Mouse (Mus musculus) common myeloid progenitor, adult 5-6 weeks (primary cell): ENCODE data around the gene Ier2. TPM values are rescaled to one million over a fixed set of nuclear protein-coding genes. Genes with fewer than 3 reads are reported as not detected.
A peak's percentile ranks its signal among the peaks of the same experiment; 100 is the strongest.

ENCODE experiments used
- ATAC-seq: replicated peaks from 2 replicates; pipeline ENCODE4 v1.8.0; 2016; ENCODE audit warnings: low read depth, mild to moderate bottlenecking, moderate TSS enrichment, inconsistent platforms; ENCODE audit not compliant: poor library complexity, severe bottlenecking
- total RNA-seq: library from RNA; stranded (forward); fragments of 200-1000, 187-1606 nt; gene quantifications from 2 replicates; pipeline ENCODE4 v1.2.3, GENCODE M21; 2017

Gene Ier2
- 73.6 and 80.7 TPM in 2 replicates for total RNA-seq

DNA sequence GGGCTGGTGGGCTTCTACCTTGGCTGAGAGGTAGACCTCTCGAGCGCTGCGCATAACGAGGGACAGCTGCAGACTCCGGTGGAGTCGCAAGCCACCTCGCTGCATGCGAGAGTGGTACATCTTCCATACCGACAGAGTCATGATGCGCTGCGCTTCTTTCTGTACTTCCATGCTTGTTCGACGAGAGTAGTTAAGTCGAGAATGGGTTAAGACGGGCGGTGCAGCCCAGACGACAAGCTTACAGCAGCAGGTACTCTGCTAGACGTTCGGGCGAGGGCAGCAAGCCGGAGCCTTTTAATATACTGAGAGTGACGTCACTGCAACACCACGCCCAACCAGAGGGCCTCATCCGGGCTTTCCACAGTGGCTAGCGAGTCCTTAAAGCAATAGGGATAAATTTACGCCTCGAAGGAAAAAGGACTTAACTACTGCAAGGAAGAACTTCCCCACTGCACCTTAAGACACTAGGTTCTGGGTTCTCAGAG is at the start of gene Ier2:
Gene Ier2, minus strand, starts transcription at position 272 of the 485 bp plus-strand sequence.
- ATAC-seq = peak; percentile 36

DNA sequence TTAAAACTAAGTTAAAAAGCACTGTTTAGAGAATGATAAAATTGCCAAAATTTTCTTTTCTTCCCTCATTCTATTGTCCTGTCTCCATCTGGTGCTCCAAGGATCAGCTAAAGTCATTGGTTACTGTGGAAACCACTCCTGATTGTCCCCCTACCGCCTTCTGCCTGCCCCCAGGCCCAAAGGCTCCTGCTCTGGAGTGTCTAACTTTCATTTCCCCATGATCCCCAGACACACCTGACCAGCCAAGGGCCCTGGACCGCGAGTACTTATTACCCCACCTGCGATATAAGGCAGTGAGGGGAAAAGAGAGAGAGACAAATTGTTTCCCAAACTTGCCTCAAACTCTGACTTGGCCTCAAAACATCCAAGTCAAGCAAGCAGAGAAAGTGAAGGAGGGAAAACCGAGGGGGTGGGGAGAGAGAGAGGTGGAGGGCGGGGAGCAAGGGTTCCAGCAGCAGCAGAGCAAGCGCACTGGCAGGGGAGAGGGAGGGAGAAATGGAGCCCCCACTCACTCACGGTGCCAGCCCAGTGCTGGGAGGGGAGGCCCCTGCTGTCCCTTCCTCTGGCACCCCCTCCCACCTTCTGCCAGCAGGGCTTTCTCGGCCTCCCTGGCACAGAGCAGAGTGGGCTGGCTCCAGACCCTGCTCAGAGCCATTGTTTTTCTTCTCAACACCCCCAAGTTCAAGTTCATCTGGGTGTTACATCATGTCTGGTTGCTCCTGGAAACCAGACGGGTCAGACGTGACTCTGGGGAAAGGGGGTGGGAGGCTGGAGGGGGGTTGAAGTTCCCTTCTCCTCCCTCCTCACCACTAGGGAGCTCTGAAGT is 49.5 kb upstream of the Ier2 start:
- ATAC-seq = no peak

DNA sequence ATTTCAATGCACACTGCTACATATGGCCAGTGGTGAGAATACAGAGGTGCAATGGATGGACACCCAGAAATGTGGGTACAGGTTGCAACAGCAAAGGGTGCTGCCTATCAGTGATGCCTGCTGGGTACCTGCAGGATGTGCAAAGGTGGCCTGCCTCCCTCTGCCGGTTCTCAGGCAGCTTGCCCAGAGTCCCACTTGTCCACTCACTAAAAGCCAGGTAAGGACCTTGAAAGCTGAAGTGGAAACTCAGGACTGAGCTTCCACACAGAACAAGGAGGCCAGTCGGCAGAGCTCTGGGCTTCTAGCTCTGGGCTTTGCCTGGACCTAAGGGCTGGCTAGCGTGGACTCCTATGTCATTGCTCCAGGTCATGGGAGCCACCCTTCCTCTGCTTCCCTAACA is 48.7 kb upstream of the Ier2 start:
- no peak for ATAC-seq

DNA sequence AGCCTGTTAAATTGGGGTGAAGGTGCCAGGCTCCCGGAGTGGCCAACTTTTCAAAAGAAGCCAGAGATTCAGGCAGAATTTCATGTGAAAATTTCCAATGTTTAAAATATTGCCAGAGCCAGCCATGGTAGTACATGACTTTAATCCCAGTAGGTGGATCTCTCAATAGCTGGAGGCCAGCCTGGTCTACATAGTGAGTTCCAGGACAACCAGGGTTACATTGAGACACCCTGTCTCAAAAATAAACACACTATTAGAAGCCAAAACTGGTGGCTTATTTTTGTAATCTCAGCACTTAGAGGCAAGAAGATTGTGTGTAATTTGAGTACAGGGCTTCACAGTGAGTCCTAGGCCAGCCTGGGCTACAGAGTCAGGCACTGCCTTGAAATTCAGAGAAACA is 47.3 kb upstream of the Ier2 start:
- ATAC-seq = no peak

DNA sequence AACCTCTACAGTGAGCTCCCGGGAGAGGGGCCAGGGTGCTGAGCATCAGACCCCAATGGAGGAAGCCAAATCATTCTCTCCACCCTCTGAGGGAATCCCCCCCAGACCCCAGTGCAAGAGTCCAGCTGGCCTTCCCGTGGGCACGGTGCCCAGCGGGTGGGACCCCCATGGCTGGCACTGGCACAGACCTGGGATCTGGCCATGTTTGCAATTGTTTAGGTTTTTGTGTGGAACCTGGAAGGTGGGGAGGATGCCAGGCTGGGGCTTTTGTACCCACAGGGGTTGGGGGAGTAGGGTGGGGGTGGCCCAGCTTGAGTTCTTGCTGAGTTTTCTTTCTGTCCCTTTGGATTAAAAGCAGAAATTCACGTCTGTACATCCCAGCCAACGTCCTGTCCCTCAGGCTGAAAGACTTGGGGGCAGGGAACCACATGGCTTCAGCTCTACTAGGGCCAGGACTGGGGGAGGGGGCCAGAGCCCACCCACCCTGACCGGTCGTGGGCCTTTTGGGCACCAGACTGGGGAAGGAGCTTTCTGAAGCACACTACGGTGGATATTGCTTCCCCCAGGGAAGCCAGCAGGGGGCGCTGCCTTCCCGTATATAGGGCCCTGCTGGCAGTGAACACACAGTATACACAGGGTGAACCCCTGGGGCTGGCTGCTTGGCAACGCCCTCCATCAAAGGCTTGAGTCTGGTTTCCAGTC is 46.3 kb upstream of the Ier2 start:
- peak; percentile 59 for ATAC-seq

DNA sequence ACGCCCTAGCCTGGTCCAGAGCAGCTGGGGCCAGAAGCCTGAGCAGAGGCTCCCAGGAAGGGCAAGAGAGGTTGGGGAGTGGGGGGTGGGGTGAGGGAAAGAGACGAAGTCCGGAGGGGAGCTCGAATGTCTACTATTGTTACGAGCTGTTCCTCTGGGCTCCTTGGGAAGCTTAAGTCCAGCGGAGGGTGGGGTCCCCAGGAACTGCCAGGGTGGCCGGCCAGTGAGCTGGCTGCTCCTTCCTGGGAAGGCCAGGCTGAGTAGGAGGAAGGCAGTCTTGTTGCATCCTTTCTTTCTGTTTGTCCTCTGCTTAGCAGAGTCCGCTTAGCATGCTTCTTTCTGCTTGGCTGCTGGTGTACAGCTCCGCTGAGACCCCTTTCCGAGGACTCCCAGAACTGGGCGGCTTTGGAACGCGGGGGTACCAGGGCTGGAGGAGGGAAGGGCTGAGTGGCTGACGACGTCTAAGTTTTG is 45.5 kb upstream of the Ier2 start:
- no peak for ATAC-seq

DNA sequence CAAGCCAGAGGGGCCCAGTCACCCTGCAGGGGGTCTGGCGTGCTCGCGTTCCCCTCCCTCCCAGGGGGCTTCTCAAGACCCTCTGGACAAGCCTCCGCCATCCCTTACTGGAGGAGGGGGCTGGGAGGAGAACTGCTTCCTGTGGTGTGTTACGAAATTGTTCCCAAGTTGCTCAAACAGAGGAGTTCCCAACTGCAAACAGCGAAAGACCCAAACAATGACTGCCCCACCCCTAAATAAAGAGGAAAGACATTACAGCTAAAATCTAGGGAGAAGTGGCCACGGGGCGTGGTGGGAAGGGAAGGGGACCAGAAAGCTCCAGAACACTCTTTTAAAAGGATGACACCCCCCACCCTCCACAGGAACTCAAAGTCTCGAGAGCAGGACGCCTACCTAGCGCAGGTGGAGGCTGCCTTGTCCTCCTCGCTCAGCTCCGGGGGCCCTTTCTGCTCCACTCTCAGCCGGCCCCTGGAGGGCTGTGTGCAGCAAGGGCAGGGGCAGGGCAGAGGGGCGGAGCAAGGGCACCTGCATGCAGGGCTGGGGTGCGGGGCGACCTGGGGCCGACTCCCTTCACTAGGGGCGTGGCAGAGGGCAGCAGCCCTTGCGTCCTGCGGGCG is 44.7 kb upstream of the Ier2 start:
- ATAC-seq = peak; percentile 10; the same call in 1 of the 2 replicates

DNA sequence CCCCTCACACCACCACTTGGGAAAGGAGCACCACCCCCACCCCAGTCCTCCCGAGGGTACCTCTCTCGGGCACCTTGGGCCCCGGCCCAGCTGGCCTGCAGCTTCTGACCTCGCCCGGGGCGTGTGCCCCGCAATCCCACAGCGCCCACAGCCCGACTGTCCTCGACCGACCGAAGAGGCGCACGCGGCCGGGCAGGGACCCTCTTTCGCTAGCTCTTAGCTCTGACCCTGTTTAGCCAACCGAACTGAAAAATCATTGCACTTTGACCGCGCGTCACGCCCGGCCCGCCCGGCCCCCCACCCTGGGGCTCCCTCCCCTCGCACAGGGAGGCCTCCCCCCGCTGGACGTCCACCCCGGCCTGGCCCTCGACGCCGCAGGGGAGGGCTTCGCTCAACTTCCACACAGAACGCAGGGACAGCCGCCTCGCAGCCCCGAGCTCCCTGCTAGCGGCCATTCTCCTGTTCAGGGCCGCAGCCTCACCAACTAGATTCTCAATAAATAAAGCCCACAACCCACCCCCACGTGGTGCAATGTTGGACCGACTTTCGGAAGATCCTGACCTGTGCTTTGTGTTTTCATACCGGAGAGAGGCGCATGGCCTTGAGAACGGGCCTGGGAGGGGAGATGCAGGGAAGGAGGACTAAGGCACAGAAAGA is 44.1 kb upstream of the Ier2 start:
- ATAC-seq = no peak

DNA sequence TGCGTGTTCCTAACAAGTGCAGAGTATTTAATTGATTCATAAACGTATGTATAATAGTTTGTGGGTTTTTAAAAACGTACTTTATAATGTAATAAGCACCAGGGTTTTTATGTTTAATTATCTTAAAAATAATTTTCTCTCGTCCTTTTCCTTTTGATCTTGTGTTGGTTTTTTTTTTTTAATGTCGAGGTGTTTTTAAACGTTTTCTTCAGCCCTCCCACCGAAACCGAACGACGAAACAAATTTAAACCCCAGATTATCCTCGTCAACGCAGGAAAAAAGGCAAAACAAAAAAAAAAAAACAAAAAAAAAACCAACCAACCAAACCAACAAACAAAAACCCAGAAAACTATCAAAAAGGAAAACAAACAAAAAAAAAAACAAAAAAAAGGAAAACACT is 43.3 kb upstream of the Ier2 start:
- no peak for ATAC-seq

DNA sequence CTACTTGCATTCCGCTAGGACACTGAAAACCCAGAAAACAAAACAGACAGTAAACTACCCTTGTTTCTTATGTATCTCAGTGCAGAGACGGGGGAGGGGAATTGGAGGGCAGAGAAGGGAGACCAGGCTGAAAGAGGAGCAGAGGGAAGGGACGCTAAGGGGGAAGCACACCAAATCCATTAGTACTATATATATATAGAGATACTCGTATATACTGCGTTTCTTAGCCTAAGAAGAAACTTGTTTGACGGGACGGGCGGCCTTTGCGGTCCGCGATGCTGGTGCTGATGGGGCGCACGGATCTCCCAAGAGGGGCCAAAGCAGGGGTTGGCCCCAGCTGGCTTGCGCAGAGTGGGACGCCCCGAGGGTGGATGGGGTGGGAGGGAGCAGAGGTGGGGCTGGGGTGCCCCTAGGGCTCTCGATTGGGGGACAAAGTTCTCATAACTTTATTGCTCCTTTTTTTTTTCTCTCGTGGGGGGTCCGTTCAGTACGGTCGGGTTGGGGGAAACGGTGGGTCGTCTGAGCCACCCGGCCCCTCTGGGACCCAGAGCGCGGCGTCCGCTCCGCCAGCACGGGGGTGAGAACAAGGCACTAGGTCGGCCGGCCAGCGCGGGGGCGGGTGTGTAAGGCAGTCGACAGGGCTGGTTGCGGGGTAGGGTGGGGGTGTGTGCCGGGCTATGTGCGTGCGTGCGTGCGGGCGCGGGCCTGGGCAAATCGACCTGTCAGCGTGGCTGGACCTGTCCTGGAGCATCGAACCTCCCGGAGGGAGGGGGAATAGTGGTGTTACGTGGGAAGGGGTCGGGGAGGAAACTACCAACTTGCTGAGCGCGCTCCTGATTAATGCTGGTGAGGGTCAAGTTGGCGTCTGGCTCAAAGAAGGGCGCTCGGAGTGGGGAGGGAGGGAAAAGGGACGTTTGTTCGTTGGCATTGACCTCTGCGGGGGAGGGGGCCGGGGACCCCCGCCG is 42.5 kb upstream of the Ier2 start:
- no peak for ATAC-seq

DNA sequence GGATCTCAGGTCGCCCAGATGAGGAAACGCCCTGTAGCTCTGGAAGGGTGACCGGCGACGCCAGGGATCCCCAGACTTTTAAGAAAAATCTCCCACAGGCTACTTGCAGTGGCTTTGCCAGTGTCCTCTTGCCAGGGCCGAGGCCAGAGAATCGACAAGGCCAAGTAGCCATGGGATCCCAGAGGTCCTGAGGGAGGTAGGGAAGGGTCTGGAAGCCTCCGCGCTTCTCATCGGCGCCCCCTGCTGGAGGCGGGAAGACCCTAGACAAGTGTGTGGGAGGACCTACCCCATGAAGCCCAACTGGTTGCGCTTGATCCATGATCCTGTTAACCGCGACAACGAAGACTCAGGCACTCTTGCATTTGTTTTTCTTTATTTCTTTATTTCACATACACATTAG is 41.7 kb upstream of the Ier2 start:
- no peak for ATAC-seq

DNA sequence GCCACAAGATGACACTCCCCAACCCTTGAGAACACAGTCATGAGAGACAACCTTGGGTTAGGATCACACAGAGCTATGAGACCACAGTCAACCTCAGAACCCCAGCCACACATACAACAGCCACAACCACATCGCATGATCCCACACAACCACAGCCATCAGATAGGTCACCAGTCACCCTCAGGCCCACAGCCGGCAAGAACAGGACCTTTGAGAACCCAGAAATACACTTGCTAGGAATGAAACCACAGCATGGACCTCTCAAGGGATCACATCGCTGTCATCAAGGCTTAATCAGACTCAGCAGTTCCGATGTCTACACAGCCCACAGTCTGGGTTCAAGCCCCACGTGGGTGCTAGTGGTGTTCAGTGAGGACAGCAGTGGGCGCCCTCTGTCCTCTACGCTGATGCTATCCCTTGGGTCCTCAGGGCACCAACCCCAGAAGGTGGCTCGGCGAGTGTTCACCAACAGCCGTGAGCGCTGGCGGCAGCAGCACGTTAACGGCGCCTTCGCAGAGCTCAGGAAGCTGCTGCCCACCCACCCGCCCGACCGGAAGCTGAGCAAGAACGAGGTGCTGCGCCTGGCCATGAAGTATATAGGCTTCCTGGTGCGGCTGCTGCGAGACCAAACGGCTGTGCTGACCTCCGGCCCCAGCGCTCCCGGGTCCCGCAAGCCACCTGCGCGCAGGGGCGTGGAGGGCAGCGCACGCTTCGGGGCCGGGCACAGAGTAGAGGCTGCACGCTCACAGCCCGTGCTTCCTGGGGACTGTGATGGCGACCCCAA is 41.0 kb upstream of the Ier2 start:
- peak; percentile 21 for ATAC-seq

DNA sequence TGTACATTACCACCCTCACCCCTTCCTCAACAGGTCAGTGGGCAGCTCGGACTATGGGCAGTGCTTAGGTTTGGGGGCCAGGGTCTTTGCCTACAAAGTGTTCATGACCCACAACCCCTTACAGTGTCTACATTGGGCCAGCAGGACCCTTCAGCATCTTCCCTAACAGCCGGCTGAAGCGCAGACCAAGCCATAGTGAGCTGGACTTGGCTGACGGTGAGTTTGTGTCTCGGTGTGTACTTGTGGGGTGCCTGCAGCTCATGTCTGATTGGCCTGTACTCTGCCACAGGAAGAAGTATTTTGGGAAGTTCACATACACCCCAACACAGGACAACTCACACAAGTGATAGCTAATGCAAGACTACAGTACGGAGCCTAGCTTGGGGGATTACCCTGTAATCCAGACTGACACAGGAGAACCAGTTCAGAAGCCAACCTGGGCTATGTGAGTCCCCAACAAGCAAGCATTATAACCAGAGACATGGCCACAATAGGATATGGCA is 40.4 kb upstream of the Ier2 start:
- no peak for ATAC-seq

DNA sequence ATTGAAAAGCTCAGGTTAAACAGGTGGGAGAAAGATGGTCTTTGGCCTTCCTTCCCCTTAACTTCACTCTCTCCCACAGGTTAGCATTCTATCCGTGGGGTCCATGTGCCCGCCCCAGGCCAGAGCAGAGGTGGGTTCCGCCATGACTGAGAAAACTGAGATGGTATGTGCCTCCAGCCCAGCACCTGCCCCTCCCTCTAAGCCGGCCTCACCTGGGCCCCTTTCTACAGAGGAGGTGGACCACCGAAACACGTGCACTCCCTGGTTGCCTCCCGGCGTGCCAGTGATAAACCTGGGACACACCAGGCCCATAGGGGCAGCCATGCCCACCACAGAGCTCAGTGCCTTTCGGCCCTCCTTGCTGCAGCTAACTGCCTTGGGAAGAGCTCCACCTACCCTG is 39.9 kb upstream of the Ier2 start:
- no peak for ATAC-seq

DNA sequence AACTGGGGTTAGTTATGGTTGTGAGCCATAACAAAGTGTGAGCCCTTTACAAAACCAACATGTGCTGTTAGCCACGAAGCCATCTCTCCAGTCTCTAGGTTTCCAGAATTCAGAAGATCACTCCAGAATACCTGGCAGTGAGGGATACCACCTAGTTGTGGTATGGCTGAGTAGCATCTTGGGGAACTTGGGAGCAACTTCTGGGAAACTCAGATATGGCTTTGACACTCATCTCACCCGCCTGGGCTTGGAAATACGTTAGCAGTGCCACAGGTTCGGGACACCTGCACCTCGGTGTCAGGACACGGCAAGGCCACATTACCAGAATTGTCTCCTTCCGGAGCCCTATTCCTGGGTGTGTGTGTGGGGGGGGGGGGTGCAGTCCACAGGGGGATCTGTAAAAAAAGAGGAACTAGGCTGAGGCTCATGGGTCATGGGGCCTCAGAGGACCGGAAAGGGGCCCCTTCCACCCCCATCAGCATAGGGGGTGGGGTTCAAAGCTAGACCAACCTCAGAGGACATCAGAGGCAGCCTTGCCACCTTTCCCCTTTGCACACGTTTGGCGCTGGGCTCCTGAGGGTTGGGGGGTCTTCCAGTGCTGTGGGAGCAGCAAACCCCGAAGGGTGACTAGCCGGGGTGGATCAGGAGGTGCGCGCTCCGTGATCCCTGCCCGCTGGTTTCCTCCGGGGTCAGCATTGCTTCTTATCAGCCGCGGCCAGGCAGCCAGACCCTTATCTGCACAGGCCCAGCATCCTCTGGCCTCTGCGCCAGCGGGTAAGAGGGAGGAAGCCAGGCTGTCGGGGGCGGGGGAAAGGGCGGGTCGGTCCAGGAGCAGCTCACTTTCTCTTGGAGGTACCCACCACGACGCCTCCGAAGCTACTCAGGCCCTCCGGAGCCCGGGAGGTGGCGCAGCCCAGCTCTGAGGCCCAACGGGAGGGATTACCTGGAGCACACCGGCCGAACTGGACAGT is 38.6 kb upstream of the Ier2 start, which contains the start of gene Lyl1:
Gene Lyl1, plus strand, starts transcription at position 517 of the 971 bp plus-strand sequence.
- peak; percentile 42 for ATAC-seq

DNA sequence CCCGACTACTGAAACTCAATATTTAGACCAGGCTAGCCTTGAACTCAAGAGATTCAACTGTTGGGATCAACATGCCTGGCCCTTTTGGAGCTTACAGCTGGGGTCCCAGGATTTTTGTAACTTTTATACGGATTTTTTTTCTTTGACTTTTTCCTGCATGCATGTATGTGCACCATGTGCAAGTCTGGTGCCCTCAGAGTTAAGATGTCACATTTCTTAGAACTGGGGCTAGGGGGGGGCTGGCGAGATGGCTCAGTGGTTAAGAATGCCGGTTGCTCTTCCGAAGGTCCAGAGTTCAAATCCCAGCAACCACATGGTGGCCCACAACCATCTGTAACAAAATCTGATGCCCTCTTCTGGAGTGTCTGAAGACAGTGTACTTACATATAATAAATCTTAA is 37.9 kb upstream of the Ier2 start:
- ATAC-seq = no peak

DNA sequence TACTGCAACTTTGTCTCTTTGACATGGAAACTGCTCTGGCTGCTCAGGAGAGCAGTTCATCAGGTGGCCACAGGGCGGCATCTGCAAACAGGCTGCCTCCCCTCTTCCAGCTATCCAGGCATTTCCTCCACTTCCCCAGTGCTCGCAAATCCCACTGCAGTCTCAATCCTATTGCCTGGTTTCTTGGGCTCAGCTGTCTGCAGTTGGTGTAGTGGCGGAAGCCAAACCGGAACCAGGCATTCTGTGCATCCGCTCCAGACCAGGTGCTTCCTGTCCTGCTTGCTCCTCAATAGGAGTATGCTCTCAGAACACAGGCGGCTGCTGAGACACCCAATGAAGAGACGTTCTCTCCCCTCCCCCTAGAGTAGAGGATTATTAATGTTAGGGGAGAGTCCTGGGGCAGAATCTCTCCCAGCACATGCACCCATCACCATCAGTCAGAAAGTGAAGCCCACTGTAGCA is 37.2 kb upstream of the Ier2 start:
- ATAC-seq = peak; percentile 37
